Mouse (Mus musculus): ENCODE data around the gene Faf1.

DNA sequence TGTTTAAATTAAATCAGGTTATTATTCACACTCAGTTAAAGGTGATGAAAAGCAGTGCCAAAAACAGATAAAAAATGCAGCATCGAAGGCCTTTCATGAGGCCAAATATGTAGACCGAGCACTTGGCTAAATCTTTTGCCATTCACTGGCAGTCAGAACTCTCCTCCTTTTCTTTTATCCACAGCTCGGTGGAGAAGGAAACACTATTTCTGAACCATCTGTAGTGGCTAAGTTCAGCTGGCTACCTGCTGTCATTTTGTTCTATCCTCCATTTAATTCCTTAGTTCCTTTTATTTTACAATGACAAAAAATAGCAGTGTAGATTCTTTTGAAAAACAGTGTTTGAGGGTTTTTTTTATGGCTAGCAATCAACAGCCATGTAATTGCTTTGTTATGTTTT is 186.6 kb downstream of the Faf1 start:
- TF ChIP-seq HCFC1 (IDR thresholded peaks at IDR 0.05; ENCODE audit: low read depth, low read length) (no peak), CTCF (conservative IDR thresholded peaks at IDR 0.05 in 1 of 2, IDR thresholded peaks at IDR 0.05 in 1 of 2; ENCODE audit: low read depth in 2 of 2, low read length in 2 of 2) (no peak), ETS1 (conservative IDR thresholded peaks at IDR 0.05; ENCODE audit: low read depth, low read length) (no peak), JUN (IDR thresholded peaks at IDR 0.05; ENCODE audit: insufficient read depth, low read depth, low read length) (no peak), EP300 (IDR thresholded peaks at IDR 0.05; ENCODE audit: low read length) (no peak), KAT2A (IDR thresholded peaks at IDR 0.05; ENCODE audit: insufficient replicate concordance, low read length) (no peak), CHD2 (IDR thresholded peaks at IDR 0.05; ENCODE audit: low read length) (no peak), BHLHE40 (IDR thresholded peaks at IDR 0.05; ENCODE audit: low read depth, low read length) (no peak), NELFE (IDR thresholded peaks at IDR 0.05; ENCODE audit: low read depth, low read length) (no peak), JUND (conservative IDR thresholded peaks at IDR 0.05; ENCODE audit: low read depth, low read length) (no peak)
